Mouse (Mus musculus) spleen, adult 18-20 months (tissue): ENCODE measurements at regions not wholly inside any gene's neighbourhood (a gene's known extent, or its start where the extent isn't known, plus 50 kb on each side); places are given as distances from the start of the nearest gene placed in this dataset.
A peak's percentile ranks its signal among the peaks of the same experiment; 100 is the strongest.

Experiments
- DNase-seq, 2 experiments: peaks; one replicate each; pipeline ENCODE4 v3.0.0; 2022; ENCODE audit warnings: mixed read lengths in 2 of 2

DNA sequence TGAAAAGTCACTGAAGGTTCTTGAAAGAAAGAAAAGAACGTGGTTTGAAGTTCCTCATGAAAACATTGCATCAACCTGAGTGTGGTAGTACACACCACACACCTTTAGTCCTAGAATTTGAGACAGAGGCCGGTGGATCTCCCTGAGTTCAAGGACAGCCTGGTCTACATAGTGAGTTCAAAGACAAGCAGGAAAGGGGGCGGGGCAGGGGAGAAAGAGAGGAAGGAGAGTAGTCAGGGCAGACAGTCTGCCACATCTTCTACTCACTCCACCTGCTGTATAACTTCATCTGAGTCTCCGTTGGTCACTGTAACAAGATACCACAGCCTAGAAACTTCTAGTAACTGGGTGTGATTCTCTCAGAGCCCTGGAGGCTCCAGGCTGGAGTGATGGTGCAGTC lies 190.2 kb upstream of the Sdk2 start:
- no peak for DNase-seq

DNA sequence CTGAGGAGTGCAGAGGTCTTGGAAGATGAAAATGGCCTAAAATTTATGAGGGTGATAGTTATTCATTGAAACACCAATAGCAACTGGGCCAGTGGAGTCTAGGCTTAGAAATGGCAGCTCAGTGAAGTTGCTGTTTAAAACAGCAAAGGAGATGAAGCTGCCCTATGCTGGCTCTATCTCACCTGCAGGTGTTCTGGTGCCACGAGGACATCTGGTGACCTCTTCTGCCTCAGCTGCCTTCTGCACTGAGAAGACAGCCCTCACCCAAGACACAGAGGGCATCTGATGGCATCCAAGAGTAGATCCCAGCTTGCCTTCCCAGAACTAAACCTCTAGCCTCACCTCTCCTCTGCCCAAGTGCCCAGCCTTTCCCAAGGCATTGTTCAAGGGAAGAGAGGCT lies 187.5 kb upstream of the Sdk2 start:
- DNase-seq: no peak

DNA sequence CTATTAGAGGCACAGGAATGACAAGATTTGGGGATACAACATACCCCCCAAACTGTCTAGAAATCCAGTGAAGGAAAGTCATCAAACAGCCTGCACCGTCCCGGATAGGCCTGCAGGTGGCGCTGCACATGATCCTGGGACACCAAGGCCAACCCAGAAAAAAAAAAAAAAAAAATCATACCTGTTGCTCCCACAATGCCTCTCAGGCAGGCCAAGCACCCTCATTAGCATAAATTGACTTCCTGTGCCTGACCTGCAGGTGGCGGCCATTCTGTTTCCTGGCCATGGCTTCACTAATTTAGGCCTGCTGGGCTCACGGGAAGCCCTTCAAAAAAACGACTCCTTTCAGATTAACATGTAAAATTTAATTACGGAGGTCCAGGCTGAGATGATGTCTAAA lies 184.8 kb upstream of the Sdk2 start:
- DNase-seq: no peak

DNA sequence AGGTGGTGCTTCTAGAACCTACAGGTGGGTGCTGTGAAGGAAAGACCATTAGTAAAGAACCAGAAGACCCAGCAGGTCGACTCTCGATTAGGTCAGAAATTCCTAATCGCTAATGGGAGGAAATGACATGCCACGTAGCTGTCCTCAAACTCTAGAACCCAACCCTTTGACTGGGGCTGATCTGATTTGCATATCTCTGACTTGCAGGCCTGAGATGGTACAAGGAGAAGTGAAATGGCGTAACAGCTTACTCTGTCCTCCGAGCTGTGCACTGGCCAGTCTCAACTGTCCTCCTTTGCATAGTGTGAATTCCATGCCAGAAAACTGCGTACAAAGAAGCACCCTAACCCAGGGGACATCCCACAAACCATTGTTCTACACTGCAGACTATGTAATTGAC lies 182.4 kb upstream of the Sdk2 start:
- DNase-seq: no peak

- no peak for DNase-seq
Observed at GRCm38 (mm10) chr11:114248261-114248898, 181.5 kb upstream of the Sdk2 start.

- DNase-seq: no peak
Observed at GRCm38 (mm10) chr11:114239311-114239803, 172.5 kb upstream of the Sdk2 start.

DNA sequence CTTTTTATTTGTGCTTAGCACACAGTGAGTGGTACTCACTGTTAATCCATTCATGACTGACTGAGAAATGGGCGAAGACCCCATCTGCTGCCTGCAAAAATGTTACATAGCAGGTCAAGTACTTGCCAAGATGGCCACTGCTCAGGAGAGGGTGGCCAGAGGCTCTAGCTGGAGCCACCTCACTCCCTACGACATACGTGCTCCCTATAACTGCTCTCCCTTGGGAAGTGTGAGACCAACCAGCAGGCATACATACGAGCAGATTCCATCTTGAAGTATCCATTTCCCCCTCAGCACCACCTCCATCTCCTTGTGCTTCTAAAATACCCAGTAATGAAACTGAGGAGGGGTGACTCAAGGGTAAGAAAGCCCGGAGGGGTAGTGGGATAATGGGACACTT lies 172.0 kb upstream of the Sdk2 start:
- DNase-seq: no peak

- no peak for DNase-seq
Observed at GRCm38 (mm10) chr11:114238316-114238715, 171.5 kb upstream of the Sdk2 start.

GRCm38 (mm10) chr11:114234542-114234910 lies 167.7 kb upstream of the Sdk2 start:
- DNase-seq: no peak

DNA sequence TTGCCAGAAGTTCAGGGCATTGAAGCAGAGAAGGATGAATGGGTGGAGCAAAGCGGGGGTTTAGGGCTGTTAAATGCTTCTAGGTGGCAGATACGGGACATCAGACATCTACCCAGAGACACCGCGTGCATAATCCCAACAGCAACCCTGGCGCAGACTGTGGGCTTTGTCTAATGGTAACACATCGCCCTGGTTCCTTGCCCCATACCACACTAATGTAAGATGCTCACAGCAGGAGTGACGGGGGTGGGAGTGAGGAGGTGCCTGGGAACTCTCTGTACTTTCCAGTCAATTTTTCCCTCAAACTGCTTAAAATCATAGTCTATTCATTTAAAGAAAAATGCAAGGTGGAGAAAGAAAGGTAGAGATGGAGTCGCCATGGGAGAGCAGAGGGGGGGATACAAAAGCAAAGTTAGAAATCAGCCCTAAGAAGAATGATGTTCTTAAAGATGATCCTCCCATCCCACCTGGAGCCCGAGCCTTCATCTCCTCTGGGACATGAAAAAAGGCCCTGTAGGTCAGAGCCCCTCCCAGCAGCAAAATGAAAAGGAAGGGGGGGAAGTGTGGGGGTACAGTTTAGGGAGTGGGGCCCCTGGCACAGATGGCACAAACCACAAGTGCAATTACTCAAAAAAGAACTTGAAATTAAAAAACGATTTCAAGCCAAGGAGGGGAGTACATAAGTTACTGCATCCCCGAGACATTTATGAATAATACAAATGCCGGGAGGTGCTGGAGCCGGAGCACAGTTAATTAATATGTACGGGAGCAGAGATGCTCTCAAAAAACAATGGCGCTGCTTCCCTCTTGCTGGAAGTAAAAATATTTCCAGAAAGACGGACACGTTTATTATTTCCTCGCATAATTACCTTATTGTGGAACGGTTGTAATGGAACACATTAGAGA lies 167.0 kb upstream of the Sdk2 start:
- DNase-seq: no peak

GRCm38 (mm10) chr11:114231841-114232240 lies 165.0 kb upstream of the Sdk2 start:
- no peak for DNase-seq

DNA sequence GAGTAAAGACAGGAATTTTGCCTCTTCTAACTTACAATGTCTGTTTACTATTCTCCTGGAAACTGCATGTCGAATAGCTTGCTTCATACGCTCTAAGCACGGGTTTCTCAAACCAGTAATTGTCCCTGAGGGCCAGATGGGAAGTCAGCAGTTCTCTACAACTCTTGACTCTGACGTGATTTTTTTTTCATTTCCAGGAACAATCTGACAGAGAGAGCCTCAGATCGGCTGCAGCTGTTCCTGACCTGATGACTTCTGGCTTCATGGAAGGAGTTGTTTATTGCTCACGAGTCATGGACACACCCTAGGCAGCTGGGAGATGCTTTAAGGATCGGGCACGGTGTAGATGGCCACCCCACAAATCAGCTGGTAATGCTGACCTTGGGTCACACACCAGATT lies 162.9 kb upstream of the Sdk2 start:
- no peak for DNase-seq

- no peak for DNase-seq
Observed at GRCm38 (mm10) chr11:114229196-114229595, 162.3 kb upstream of the Sdk2 start.

DNA sequence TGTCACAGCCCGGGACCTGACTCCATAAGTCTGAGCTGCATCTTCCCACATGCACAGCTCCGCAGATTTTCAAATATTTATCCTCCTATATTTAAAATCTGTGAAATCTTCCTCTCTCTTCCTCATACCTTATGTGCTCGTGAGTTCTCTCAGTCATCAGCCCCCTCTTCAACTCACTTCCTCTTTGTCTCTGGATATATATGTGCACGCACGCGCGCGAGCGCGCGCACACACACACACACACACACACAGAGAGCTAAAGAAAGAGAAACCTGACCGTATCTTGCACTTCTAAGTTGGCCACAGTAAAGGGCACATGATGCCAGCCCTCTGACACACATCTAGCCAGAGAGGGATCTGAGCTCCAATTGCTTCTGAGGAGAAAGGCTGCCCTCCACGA lies 159.7 kb upstream of the Sdk2 start:
- DNase-seq: peak; percentile 13 to 50

DNA sequence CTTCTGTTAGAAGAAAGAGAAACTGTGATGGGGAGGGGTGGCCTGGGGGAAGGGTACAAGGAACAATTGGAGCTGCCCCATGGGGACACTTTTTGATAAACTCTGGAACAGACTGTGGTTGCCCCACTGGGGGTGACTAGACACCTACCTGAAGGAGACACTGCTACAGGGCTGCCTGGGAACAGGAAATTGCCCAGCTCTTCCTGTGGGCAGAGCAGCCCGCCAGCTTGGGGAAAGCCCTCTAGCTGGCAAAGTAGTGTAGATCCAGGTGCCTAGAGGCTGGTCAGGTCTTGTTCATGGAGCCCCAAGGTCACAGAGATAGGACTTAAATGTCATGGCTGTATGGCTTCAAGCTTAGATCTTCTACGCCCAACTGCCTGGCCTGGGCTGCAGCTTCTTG lies 157.9 kb upstream of the Sdk2 start:
- no peak for DNase-seq

GRCm38 (mm10) chr11:114223061-114223460 lies 156.2 kb upstream of the Sdk2 start:
- DNase-seq: no peak

GRCm38 (mm10) chr11:114220466-114220865 lies 153.6 kb upstream of the Sdk2 start:
- DNase-seq: no peak

GRCm38 (mm10) chr11:114218732-114219506 lies 152.1 kb upstream of the Sdk2 start:
- no peak for DNase-seq

DNA sequence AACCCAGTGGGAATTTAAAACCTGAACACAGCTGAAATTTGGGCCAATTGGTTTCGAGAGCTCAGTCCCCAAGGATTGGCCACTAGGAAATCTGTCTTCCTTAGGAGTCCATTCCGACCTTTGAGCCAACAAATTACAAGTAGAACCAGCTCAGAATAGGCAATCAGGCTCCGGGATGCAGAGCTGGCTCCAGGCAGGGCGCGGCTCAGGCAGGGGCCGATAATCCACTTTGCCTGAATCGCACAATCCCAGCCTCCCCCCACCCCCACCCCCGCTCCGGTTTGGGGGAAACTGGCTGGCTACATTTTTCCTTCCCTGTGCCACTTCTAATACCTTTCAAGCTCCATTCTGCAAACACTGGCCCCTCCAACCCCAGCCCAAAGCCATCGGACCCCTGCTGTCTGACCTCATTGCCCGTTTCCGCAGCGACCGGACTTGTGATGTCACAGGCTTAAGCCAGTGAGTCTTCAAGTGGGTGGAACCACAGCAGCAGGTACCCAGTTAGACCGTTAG lies 150.5 kb upstream of the Sdk2 start:
- no peak for DNase-seq

GRCm38 (mm10) chr11:114216493-114216892 lies 149.6 kb upstream of the Sdk2 start:
- DNase-seq: no peak

DNA sequence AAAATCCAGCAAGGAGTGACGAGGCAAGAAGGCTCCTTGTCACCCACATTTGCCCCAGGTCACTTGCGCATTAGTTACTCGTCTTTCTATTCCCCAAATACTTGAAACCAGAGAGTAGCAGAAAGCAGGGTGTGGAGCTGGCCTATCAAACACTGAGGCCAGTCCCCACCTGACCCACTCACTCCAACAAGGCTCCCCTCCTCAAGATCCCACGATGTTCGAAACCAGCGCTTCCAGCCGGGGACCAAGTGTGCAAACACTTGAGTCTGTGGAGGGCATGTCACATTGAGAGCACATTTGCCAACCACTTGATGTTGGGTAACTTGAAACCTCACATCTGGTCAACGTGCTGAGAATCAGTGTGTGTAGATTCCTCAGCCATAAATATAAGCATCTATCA lies 148.4 kb upstream of the Sdk2 start:
- DNase-seq: no peak

GRCm38 (mm10) chr11:114212136-114212535 lies 145.3 kb upstream of the Sdk2 start:
- DNase-seq: no peak

DNA sequence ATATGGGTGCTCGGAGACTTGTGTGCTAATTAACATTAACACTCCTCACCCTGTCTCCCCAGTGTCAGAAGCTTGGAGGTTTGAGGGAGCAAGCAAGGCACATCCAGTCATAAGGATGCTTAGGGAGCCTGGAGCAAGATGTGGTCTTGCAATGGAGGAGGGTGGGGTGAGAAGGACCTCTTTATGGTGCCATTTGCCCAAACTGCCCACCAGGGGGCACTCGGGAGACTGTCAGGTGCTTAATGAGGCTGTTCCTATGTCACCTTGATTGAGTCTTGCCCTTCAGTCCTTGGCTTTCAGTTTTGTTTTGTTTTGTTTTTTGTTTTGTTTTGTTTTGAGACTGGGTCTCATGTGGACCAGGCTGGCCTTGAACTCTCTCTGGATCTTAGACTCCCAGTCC lies 138.3 kb upstream of the Sdk2 start:
- peak; percentile 42 to 75 for DNase-seq
